Mouse (Mus musculus) midbrain, postnatal 0 days (tissue): ENCODE measurements around the gene Olfr1254. TPM values are rescaled to one million over a fixed set of nuclear protein-coding genes. Genes with fewer than 3 reads are reported as not detected.

Experiments
- ATAC-seq: fragments of 200-750 bp; cut with Nextera tagmentation; 2 replicates; pipeline ENCODE4 v1.8.0; 2017; ENCODE audit warnings: moderate number of reproducible peaks, mild to moderate bottlenecking, moderate TSS enrichment, moderate library complexity; ENCODE audit not compliant: low FRiP score
- DNase-seq: peaks from one replicate; pipeline ENCODE4 v3.0.0-alpha.2; 2015; ENCODE audit warnings: low spot score
- H3K27ac ChIP-seq: fragments of 300-500 bp; sonication (generic); 2 replicates; pipeline ENCODE4 v1.5.1; 2014; ENCODE audit warnings: low read depth, mild to moderate bottlenecking, low read length, mixed read lengths
- H3K27me3 ChIP-seq: fragments of 300-500 bp; sonication (generic); 2 replicates; pipeline ENCODE4 v1.6.1; 2014; ENCODE audit warnings: low read length, control low read depth, mixed read lengths; ENCODE audit not compliant: insufficient read depth
- H3K36me3 ChIP-seq: fragments of 300-500 bp; sonication (generic); 2 replicates; pipeline ENCODE4 v1.6.1; 2014; ENCODE audit warnings: low read length, control low read depth, mixed read lengths; ENCODE audit not compliant: insufficient read depth
- H3K4me1 ChIP-seq: fragments of 300-500 bp; sonication (generic); 2 replicates; pipeline ENCODE4 v1.6.1; 2014; ENCODE audit warnings: mild to moderate bottlenecking, control low read depth, antibody characterized with exemption, low read length, mixed read lengths; ENCODE audit not compliant: insufficient read depth
- H3K4me2 ChIP-seq: fragments of 300-500 bp; sonication (generic); 2 replicates; pipeline ENCODE4 v1.6.1; 2014; ENCODE audit warnings: low read depth, mild to moderate bottlenecking, low read length, mixed read lengths; ENCODE audit not compliant: poor library complexity, severe bottlenecking
- H3K4me3 ChIP-seq: fragments of 300-500 bp; sonication (generic); 2 replicates; pipeline ENCODE4 v1.5.1; 2014; ENCODE audit warnings: low read depth, mild to moderate bottlenecking, low read length, moderate library complexity
- H3K9ac ChIP-seq: fragments of 300-500 bp; sonication (generic); replicated peaks from 2 replicates; pipeline ENCODE4 v1.6.1; 2014; ENCODE audit warnings: mild to moderate bottlenecking, low read length, moderate library complexity, mixed read lengths; ENCODE audit not compliant: poor library complexity, severe bottlenecking
- H3K9me3 ChIP-seq: fragments of 300-500 bp; sonication (generic); 2 replicates; pipeline ENCODE4 v1.6.1; 2016; ENCODE audit warnings: low read length, control low read depth
- CTCF ChIP-seq: IDR thresholded peaks from 2 replicates; pipeline ENCODE4 v1.5.1; 2016; ENCODE audit warnings: antibody characterized with exemption, mild to moderate bottlenecking
- WGBS: fragments of 180-500 bp; shearing (Covaris S2); extraction: QIAGEN DNeasy Blood & Tissue Kit; methylation state at CpG from one replicate; pipeline ENCODE4 v1.1.7; 2014; 5-methylcytosine and 5-hydroxymethylcytosine counted together
- polyA plus RNA-seq: library from polyadenylated mRNA; unstranded; fragments of >200 nt; fragmentation: Nextera tagmentation; extraction: Ambion mirVana; gene quantifications from 2 replicates; pipeline ENCODE4 v1.2.1, GENCODE M21; 2015
- total RNA-seq: library from RNA; depleted of rRNA; stranded (reverse); fragments of >200 nt; gene quantifications from 2 replicates; pipeline ENCODE4 v1.2.3, GENCODE M21; 2014; rRNA removed

The Olfr1254 gene
- total and polyA plus RNA-seq, 2 experiments from 2014 or later, result not detected

GRCm38 (mm10) chr2:89756990-89757389 is 36.4 kb downstream of the Olfr1254 start, which contains the start of gene Olfr1253:
TSS of gene Olfr1253 (minus strand) at chr2:89757090.
- Histone ChIP-seq H3K4me3 (no peak within 1 kb of the TSS), H3K9ac (no peak within 1 kb of the TSS), H3K36me3 (no peaks in the 10 kb centered on the region), H3K27me3 (no peaks in the 10 kb centered on the region), H3K9me3 (no peaks in the 10 kb centered on the region), H3K4me1 (no peaks in the 10 kb centered on the region), H3K4me2 (no peak within 1 kb of the TSS), H3K27ac (no peak within 1 kb of the TSS)
- no peak for TF ChIP-seq CTCF
- DNase-seq (no peak), ATAC-seq (no peak)
- WGBS, result 83% methylated on average over 1 of the region's 1 CpGs

Other genes starting within 250 kb of the Olfr1254 start
- not detected in 2 replicates for gene Olfr1245, start 215.2 kb downstream of the Olfr1254 start, total RNA-seq
- gene Olfr1245, start 215.2 kb downstream of the Olfr1254 start, polyA plus RNA-seq, result not detected in 2 replicates
- gene Olfr1246, start 200.5 kb downstream of the Olfr1254 start, total RNA-seq, result not detected in 2 replicates
- gene Olfr1246, start 200.5 kb downstream of the Olfr1254 start, polyA plus RNA-seq, result not detected in 2 replicates
- gene Olfr1247, start 179.5 kb downstream of the Olfr1254 start, total RNA-seq, result not detected in 2 replicates
- not detected in 2 replicates for gene Olfr1247, start 179.5 kb downstream of the Olfr1254 start, polyA plus RNA-seq
- not detected in 2 replicates for gene Olfr1248, start 175.4 kb downstream of the Olfr1254 start, total RNA-seq
- gene Olfr1248, start 175.4 kb downstream of the Olfr1254 start, polyA plus RNA-seq, result not detected in 2 replicates
- gene Olfr1249, start 158.6 kb downstream of the Olfr1254 start, total RNA-seq, result not detected in 2 replicates
- gene Olfr1249, start 158.6 kb downstream of the Olfr1254 start, polyA plus RNA-seq, result not detected in 2 replicates
- gene Olfr1250, start 132.2 kb downstream of the Olfr1254 start, total RNA-seq, result not detected in 2 replicates
- not detected in 2 replicates for gene Olfr1250, start 132.2 kb downstream of the Olfr1254 start, polyA plus RNA-seq
- gene Olfr1251, start 121.7 kb downstream of the Olfr1254 start, total RNA-seq, result not detected in 2 replicates
- gene Olfr1251, start 121.7 kb downstream of the Olfr1254 start, polyA plus RNA-seq, result not detected in 2 replicates
- gene Olfr1252, start 68.6 kb downstream of the Olfr1254 start, total RNA-seq, result not detected in 2 replicates
- gene Olfr1252, start 68.6 kb downstream of the Olfr1254 start, polyA plus RNA-seq, result not detected in 2 replicates
- gene Olfr1253, start 36.5 kb downstream of the Olfr1254 start, total RNA-seq, result not detected in 2 replicates
- gene Olfr1253, start 36.5 kb downstream of the Olfr1254 start, polyA plus RNA-seq, result not detected in 2 replicates
- not detected in 2 replicates for gene Olfr1255, start 18.4 kb upstream of the Olfr1254 start, total RNA-seq
- gene Olfr1255, start 18.4 kb upstream of the Olfr1254 start, polyA plus RNA-seq, result not detected in 2 replicates
- not detected in 2 replicates for gene Olfr1256, start 47.9 kb upstream of the Olfr1254 start, total RNA-seq
- gene Olfr1256, start 47.9 kb upstream of the Olfr1254 start, polyA plus RNA-seq, result not detected in 2 replicates
- gene Olfr48, start 54.6 kb upstream of the Olfr1254 start, total RNA-seq, result 0.05 TPM in 1 of 2 replicates, not detected in the other
- gene Olfr48, start 54.6 kb upstream of the Olfr1254 start, polyA plus RNA-seq, result not detected in 2 replicates
- gene Olfr1257, start 84.8 kb upstream of the Olfr1254 start, total RNA-seq, result not detected in 2 replicates
- gene Olfr1257, start 84.8 kb upstream of the Olfr1254 start, polyA plus RNA-seq, result not detected in 2 replicates
- not detected in 2 replicates for gene Olfr1258, start 133.7 kb upstream of the Olfr1254 start, total RNA-seq
- not detected in 2 replicates for gene Olfr1258, start 133.7 kb upstream of the Olfr1254 start, polyA plus RNA-seq
- not detected in 2 replicates for gene Olfr1259, start 155.0 kb upstream of the Olfr1254 start, total RNA-seq
- not detected in 2 replicates for gene Olfr1259, start 155.0 kb upstream of the Olfr1254 start, polyA plus RNA-seq
- gene Olfr1260, start 180.7 kb upstream of the Olfr1254 start, total RNA-seq, result not detected in 2 replicates
- gene Olfr1260, start 180.7 kb upstream of the Olfr1254 start, polyA plus RNA-seq, result not detected in 2 replicates
- not detected in 2 replicates for gene Olfr1261, start 197.6 kb upstream of the Olfr1254 start, total RNA-seq
- not detected in 2 replicates for gene Olfr1261, start 197.6 kb upstream of the Olfr1254 start, polyA plus RNA-seq
- not detected in 2 replicates for gene Olfr1262, start 206.5 kb upstream of the Olfr1254 start, total RNA-seq
- not detected in 2 replicates for gene Olfr1262, start 206.5 kb upstream of the Olfr1254 start, polyA plus RNA-seq
- gene Olfr1263, start 218.5 kb upstream of the Olfr1254 start, total RNA-seq, result not detected in 2 replicates
- gene Olfr1263, start 218.5 kb upstream of the Olfr1254 start, polyA plus RNA-seq, result not detected in 2 replicates
- gene Olfr1264, start 232.0 kb upstream of the Olfr1254 start, total RNA-seq, result not detected in 2 replicates
- gene Olfr1264, start 232.0 kb upstream of the Olfr1254 start, polyA plus RNA-seq, result not detected in 2 replicates
- gene Olfr1265, start 241.7 kb upstream of the Olfr1254 start, total RNA-seq, result not detected in 2 replicates
- not detected in 2 replicates for gene Olfr1265, start 241.7 kb upstream of the Olfr1254 start, polyA plus RNA-seq